Mouse (Mus musculus) midbrain, embryonic 10.5 days (tissue): Measurements from ENCODE around the gene Btbd35f4. TPM values are rescaled to one million over a fixed set of nuclear protein-coding genes. Genes with fewer than 3 reads are reported as not detected.
"Not testable (repeated sequence)": the region's sequence is repeated elsewhere in the genome, so short reads cannot be mapped to it uniquely, and the experiment has no call there.

Source experiments
- DNase-seq: peaks from one replicate; pipeline ENCODE4 v3.0.0-alpha.2; 2017; ENCODE audit warnings: low spot score
- H3K27ac ChIP-seq: fragments of 300-500 bp; sonication (generic); replicated peaks from 2 replicates; pipeline ENCODE4 v1.5.1; 2016; ENCODE audit warnings: mild to moderate bottlenecking
- H3K27me3 ChIP-seq: fragments of 300-500 bp; sonication (generic); 2 replicates; pipeline ENCODE4 v1.6.1; 2016; ENCODE audit warnings: low read depth, mild to moderate bottlenecking; ENCODE audit not compliant: poor library complexity, severe bottlenecking
- H3K36me3 ChIP-seq: fragments of 300-500 bp; sonication (generic); 2 replicates; pipeline ENCODE4 v1.6.1; 2016; ENCODE audit warnings: mild to moderate bottlenecking, moderate library complexity
- H3K4me1 ChIP-seq: fragments of 300-500 bp; sonication (generic); 2 replicates; pipeline ENCODE4 v1.6.1; 2016
- H3K4me3 ChIP-seq: fragments of 300-500 bp; sonication (generic); 2 replicates; pipeline ENCODE4 v1.5.1; 2016; ENCODE audit warnings: mild to moderate bottlenecking, moderate library complexity
- H3K9me3 ChIP-seq: fragments of 300-500 bp; sonication (generic); replicated peaks from 2 replicates; pipeline ENCODE4 v1.6.1; 2016; ENCODE audit warnings: mild to moderate bottlenecking
- WGBS: fragments of 180-500 bp; shearing (Covaris S2); methylation state at CpG from one replicate; pipeline ENCODE4 v1.1.7; 2016; 5-methylcytosine and 5-hydroxymethylcytosine counted together
- polyA plus RNA-seq: library from polyadenylated mRNA; unstranded; fragments of >200 nt; fragmentation: Nextera tagmentation; extraction: Ambion mirVana; gene quantifications from 2 replicates; pipeline ENCODE4 v1.2.1, GENCODE M21; 2016

The Btbd35f4 gene
- not detected in 2 replicates for polyA plus RNA-seq

DNA sequence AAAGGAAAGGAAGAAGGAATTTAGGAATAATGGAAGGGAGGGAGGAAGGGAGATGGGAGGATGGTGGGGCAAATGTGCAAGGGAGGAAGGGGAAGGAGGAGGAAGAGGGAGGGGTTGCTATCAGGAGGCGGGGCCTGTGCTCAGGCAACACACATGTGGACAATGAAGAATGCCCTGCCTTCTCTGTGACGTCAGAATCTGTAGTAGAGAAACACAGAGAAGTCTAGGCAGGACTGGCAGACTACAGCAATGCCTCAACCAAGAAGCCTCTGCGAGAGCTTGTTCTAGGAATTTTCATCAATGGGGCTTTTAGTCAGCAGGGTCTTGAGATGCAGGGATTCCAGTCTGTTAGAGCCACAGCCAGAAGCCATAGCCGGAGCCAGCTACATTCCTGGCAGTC lies at the start of gene Btbd35f4:
Gene Btbd35f4 (plus strand): TSS at position 301 of the 400 bp plus-strand sequence.
- H3K9me3 ChIP-seq, H3K36me3 ChIP-seq, DNase-seq, H3K4me3 ChIP-seq, H3K27me3 ChIP-seq, H3K27ac ChIP-seq, H3K4me1 ChIP-seq: not testable (repeated sequence)
- no CpG with 5 or more reads among the region's 4 CpGs for WGBS

DNA sequence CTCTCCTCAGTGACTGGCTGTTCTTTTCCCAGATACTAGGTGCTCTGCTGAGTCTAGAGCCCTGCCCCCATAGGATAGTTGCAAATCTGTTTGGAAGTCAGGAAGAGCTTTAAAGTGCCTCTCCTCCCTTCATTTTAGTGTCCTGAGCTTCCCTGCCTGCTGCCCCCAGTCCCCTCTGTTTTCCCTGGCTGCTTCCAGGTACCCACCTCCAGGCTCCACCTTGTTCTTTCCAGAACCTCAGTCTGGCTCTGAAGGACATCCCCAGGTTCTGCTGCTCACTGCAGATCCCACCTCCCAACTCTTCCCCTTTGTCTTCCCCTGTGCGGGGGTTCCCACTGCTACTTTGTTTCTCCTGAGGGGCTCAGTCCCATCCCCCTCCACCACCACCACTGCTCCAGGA lies 39.7 kb downstream of the Btbd35f4 start:
- not testable (repeated sequence) for H3K27me3 ChIP-seq, H3K36me3 ChIP-seq, H3K9me3 ChIP-seq, H3K27ac ChIP-seq, H3K4me3 ChIP-seq, DNase-seq, H3K4me1 ChIP-seq
- no CpG with 5 or more reads among the region's 1 CpGs for WGBS

Other genes with a start within 250 kb of the Btbd35f4 start
- gene Btbd35f27, start 151.6 kb downstream of the Btbd35f4 start, polyA plus RNA-seq: not detected in 2 replicates